Mouse (Mus musculus) c-Kit-positive CD71-negative TER-119-negative erythroid progenitor cells, embryonic 14.5 days (primary cell): Measurements from ENCODE around the gene Qrfp.

ENCODE experiments used
- DNase-seq: peaks from one replicate; pipeline ENCODE4 v3.0.0-alpha.2; 2013; ENCODE audit warnings: low read depth

Gene Qrfp

GRCm38 (mm10) chr2:31810444-31810843 is at the start of gene Qrfp:
TSS of gene Qrfp (minus strand) at chr2:31810580.
- peak; percentile 16 for DNase-seq

GRCm38 (mm10) chr2:31858500-31858899 is 48.1 kb upstream of the Qrfp start:
- no peak for DNase-seq

GRCm38 (mm10) chr2:31857180-31857579 is 46.8 kb upstream of the Qrfp start:
- no peak for DNase-seq

- DNase-seq, result peak; percentile 44
These were observed 45.6 kb upstream of the Qrfp start for GRCm38 (mm10) chr2:31855991-31856390.

- no peak for DNase-seq
These were observed 39.8 kb upstream of the Qrfp start for GRCm38 (mm10) chr2:31850141-31850540.

GRCm38 (mm10) chr2:31847908-31848307 is 37.5 kb upstream of the Qrfp start:
- DNase-seq, result no peak

- DNase-seq, result no peak
These were observed 36.6 kb upstream of the Qrfp start for GRCm38 (mm10) chr2:31846692-31847660.

- no peak for DNase-seq
These were observed 35.7 kb upstream of the Qrfp start, which contains the start of gene Fibcd1 for GRCm38 (mm10) chr2:31845896-31846691. TSS of gene Fibcd1 (minus strand) at chr2:31846005.

GRCm38 (mm10) chr2:31845512-31845895 is 35.1 kb upstream of the Qrfp start:
- no peak for DNase-seq

- no peak for DNase-seq
These were observed 34.4 kb upstream of the Qrfp start for GRCm38 (mm10) chr2:31844729-31845136.

- no peak for DNase-seq
These were observed 28.5 kb upstream of the Qrfp start for GRCm38 (mm10) chr2:31838868-31839267.

GRCm38 (mm10) chr2:31836985-31837384 is 26.6 kb upstream of the Qrfp start:
- no peak for DNase-seq

- DNase-seq, result no peak
These were observed 25.7 kb upstream of the Qrfp start for GRCm38 (mm10) chr2:31836091-31836490.

- no peak for DNase-seq
These were observed 18.0 kb upstream of the Qrfp start for GRCm38 (mm10) chr2:31828311-31828825.

- no peak for DNase-seq
These were observed 17.5 kb upstream of the Qrfp start for GRCm38 (mm10) chr2:31827877-31828276.

GRCm38 (mm10) chr2:31826094-31827085 is 16.0 kb upstream of the Qrfp start:
- no peak for DNase-seq

- no peak for DNase-seq
These were observed 15.1 kb upstream of the Qrfp start for GRCm38 (mm10) chr2:31825469-31825911.

- no peak for DNase-seq
These were observed 13.8 kb upstream of the Qrfp start for GRCm38 (mm10) chr2:31823933-31824730.

GRCm38 (mm10) chr2:31822524-31823371 is 12.4 kb upstream of the Qrfp start:
- no peak for DNase-seq
